ENCODE assay signal across 10 mouse cellular contexts in the genomic region with DNA sequence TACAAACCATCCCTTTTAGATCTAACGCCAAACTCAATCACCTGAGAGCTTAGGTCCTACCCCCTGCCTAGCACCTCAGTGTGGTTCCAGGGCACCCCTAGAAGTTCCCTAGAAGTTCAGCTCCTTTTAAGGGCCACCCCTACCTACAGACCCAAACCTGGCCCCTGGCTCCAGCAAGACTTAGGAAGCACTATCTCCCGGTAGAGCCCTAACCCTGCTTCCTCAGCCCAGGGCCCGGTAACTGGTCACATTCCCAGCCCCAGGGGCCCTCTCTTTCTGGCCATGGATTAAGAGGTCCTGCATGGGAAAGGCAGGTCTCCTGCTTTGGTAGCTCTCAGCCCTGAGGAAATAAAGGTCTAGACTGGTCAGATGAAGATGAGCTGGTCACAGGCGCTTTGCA. TPM values are rescaled to one million over a fixed set of nuclear protein-coding genes. Genes with fewer than 3 reads are reported as not detected.
DNase-seq lines count a peak whose midpoint lies in the region; ATAC-seq and TF ChIP-seq lines count a peak whose summit lies in the region.
"Had no signal": no experiment of that assay in that cellular context is flagged by ENCODE, and none has a peak within 500 bp of the region (broad histone marks: within the 10 kb centered on the region; RNA-seq: fewer than 3 reads in every experiment).

No protein-coding gene starts in this region.

- ATAC-seq in lung, embryonic 15.5 days (ENCODE audit: borderline replicate concordance, extremely low read depth, low FRiP score, low TSS enrichment), result no peak
- no peak for ATAC-seq in forebrain, postnatal 0 days
- ATAC-seq in liver, embryonic 12.5 days, result no peak
- no peak for ATAC-seq in stomach, embryonic 15.5 days (ENCODE audit: insufficient read depth, low FRiP score, low read depth)
- no peak for ATAC-seq in cerebellum, adult (ENCODE audit: insufficient number of reproducible peaks, low FRiP score, low TSS enrichment)

- H3K4me1 ChIP-seq in lung, embryonic 15.5 days, result peaks cover 57% of the 10 kb centered on the region
- H3K4me1 ChIP-seq in forebrain, postnatal 0 days (ENCODE audit: insufficient read depth), result peaks cover 38% of the 10 kb centered on the region
- peaks cover 50% of the 10 kb centered on the region for H3K4me1 ChIP-seq in liver, embryonic 12.5 days
- peaks cover 24% of the 10 kb centered on the region for H3K4me1 ChIP-seq in stomach, embryonic 15.5 days
- H3K4me1 ChIP-seq in cerebellum, adult 2 months (ENCODE audit: control insufficient read depth, insufficient read depth, low read length), result peaks cover 15% of the 10 kb centered on the region

- H3K9me3 ChIP-seq in lung, embryonic 15.5 days, result no peaks in the 10 kb centered on the region
- no peaks in the 10 kb centered on the region for H3K9me3 ChIP-seq in forebrain, postnatal 0 days (ENCODE audit: low read length)
- no peaks in the 10 kb centered on the region for H3K9me3 ChIP-seq in liver, embryonic 12.5 days (replicated peaks)
- no peaks in the 10 kb centered on the region for H3K9me3 ChIP-seq in stomach, embryonic 15.5 days

- DNase-seq in lung, postnatal 14 days, result no peak
- DNase-seq in forebrain, postnatal 0 days, result no peak
- no peak for DNase-seq in layer of hippocampus, adult 9-11 months
- no peak for DNase-seq in cerebellum, adult 2 months

- peaks cover 10% of the 10 kb centered on the region; the same call in 1 of the 2 replicates for H3K36me3 ChIP-seq in lung, embryonic 15.5 days
- H3K36me3 ChIP-seq in forebrain, postnatal 0 days (ENCODE audit: insufficient read depth), result peaks cover 17% of the 10 kb centered on the region
- no peaks in the 10 kb centered on the region for H3K36me3 ChIP-seq in liver, embryonic 12.5 days
- H3K36me3 ChIP-seq in stomach, embryonic 15.5 days, result 0 out of 2 replicates have a peak, but pooled peaks cover 5% of the 10 kb centered on the region

- no peaks in the 10 kb centered on the region for H3K27me3 ChIP-seq in lung, embryonic 15.5 days
- no peaks in the 10 kb centered on the region for H3K27me3 ChIP-seq in forebrain, postnatal 0 days (ENCODE audit: insufficient read depth, low read length)
- peaks cover 37% of the 10 kb centered on the region for H3K27me3 ChIP-seq in liver, embryonic 12.5 days (replicated peaks)
- H3K27me3 ChIP-seq in stomach, embryonic 15.5 days (replicated peaks), result no peaks in the 10 kb centered on the region
- no peaks in the 10 kb centered on the region for H3K27me3 ChIP-seq in cerebellum, adult 2 months (ENCODE audit: control insufficient read depth, insufficient read depth, low read length)

- H3K27ac ChIP-seq in lung, embryonic 15.5 days, result peak overlapping the region; percentile 31; the same call in 1 of the 2 replicates
- peak overlapping the region; percentile 60 for H3K27ac ChIP-seq in forebrain, postnatal 0 days (ENCODE audit: low read depth, low read length)
- H3K27ac ChIP-seq in liver, embryonic 12.5 days, result no peak overlapping the region
- no peak overlapping the region for H3K27ac ChIP-seq in stomach, embryonic 15.5 days
- H3K27ac ChIP-seq in cerebellum, adult 2 months (ENCODE audit: insufficient read depth, low read length), result no peak overlapping the region

- H3K9ac ChIP-seq in lung, embryonic 15.5 days, result peak overlapping the region; percentile 37
- peak overlapping the region; percentile 40 for H3K9ac ChIP-seq in forebrain, postnatal 0 days
- H3K9ac ChIP-seq in liver, embryonic 12.5 days, result 0 out of 2 replicates have a peak overlapping the region, but pooled peaks have one; percentile 2
- H3K9ac ChIP-seq in stomach, embryonic 15.5 days, result 0 out of 2 replicates have a peak overlapping the region, but pooled peaks have one; percentile 13

- H3K4me3 ChIP-seq in lung, embryonic 15.5 days, result peak overlapping the region; percentile 23
- H3K4me3 ChIP-seq in forebrain, postnatal 0 days (ENCODE audit: low read depth, low read length), result peak overlapping the region; percentile 27
- no peak overlapping the region for H3K4me3 ChIP-seq in liver, embryonic 12.5 days
- H3K4me3 ChIP-seq in stomach, embryonic 15.5 days (replicated peaks), result peak overlapping the region; percentile 14
- H3K4me3 ChIP-seq in cerebellum, adult 2 months (replicated peaks; ENCODE audit: insufficient read depth, low read depth, low read length), result no peak overlapping the region

- 19% methylated on average over 4 of the region's 4 CpGs for WGBS in lung, embryonic 15.5 days
- WGBS in forebrain, postnatal 0 days, result 8% methylated on average over 4 of the region's 4 CpGs
- 33% methylated on average over 4 of the region's 4 CpGs for WGBS in liver, embryonic 12.5 days (ENCODE audit: insufficient replicate concordance)
- 28% methylated on average over 4 of the region's 4 CpGs for WGBS in stomach, embryonic 15.5 days
- 41% methylated on average over 4 of the region's 4 CpGs for WGBS in cerebellum, adult 2 months

- peak overlapping the region; percentile 51 for H3K4me2 ChIP-seq in lung, embryonic 15.5 days
- H3K4me2 ChIP-seq in forebrain, postnatal 0 days (ENCODE audit: low read depth), result peak overlapping the region; percentile 80
- H3K4me2 ChIP-seq in liver, embryonic 12.5 days, result peak overlapping the region; percentile 48
- peak overlapping the region; percentile 50 for H3K4me2 ChIP-seq in stomach, embryonic 15.5 days

- TF ChIP-seq CTCF in forebrain, postnatal 0 days (IDR thresholded peaks at IDR 0.05; ENCODE audit: low read depth), result no peak
- TF ChIP-seq CTCF in cerebellum, adult 2 months (IDR thresholded peaks at IDR 0.05; ENCODE audit: borderline replicate concordance, insufficient read depth, low read depth, low read length), result no peak

- no peak for TF ChIP-seq POLR2A in cerebellum, adult 2 months (IDR thresholded peaks at IDR 0.05; ENCODE audit: borderline replicate concordance, insufficient read depth, low read length)

RNA-seq across cellular contexts. Expression of a gene that starts 5.1 kb away (rescaled TPM):
- polyA plus RNA-seq in lung, embryonic 15.5 days (2015; fragmentation: Nextera tagmentation; extraction: Ambion mirVana), result 2.7 and 3.2 TPM in 2 replicates
- 1.7 and 3.2 TPM in 2 replicates for total RNA-seq in forebrain, postnatal 0 days (2014; rRNA removed)
- polyA plus RNA-seq in forebrain, postnatal 0 days (2015; fragmentation: Nextera tagmentation; extraction: Ambion mirVana), result 10.0 and 13.3 TPM in 2 replicates
- polyA plus RNA-seq in liver, embryonic 12.5 days (2016; fragmentation: Nextera tagmentation; extraction: Ambion mirVana), result 0.61 and 1.3 TPM in 2 replicates
- polyA plus RNA-seq in stomach, embryonic 15.5 days (2015; fragmentation: Nextera tagmentation; extraction: Ambion mirVana), result 1.7 and 2.3 TPM in 2 replicates
- polyA plus RNA-seq in cerebellum, adult 2 months (2012; rRNA removed), result 2.3 and 2.8 TPM in 2 replicates
- total RNA-seq: neutrophil, adult 5-6 weeks had no signal

RNA-seq across cellular contexts. Expression of a gene that starts 32.1 kb away (rescaled TPM):
- polyA plus RNA-seq in lung, embryonic 15.5 days (2015; fragmentation: Nextera tagmentation; extraction: Ambion mirVana), result 1.7 TPM in 2 replicates
- 3.5 and 6.0 TPM in 2 replicates for total RNA-seq in forebrain, postnatal 0 days (2014; rRNA removed)
- 2.4 and 3.3 TPM in 2 replicates for polyA plus RNA-seq in forebrain, postnatal 0 days (2015; fragmentation: Nextera tagmentation; extraction: Ambion mirVana)
- 0.28 and 0.58 TPM in 2 replicates for polyA plus RNA-seq in liver, embryonic 12.5 days (2016; fragmentation: Nextera tagmentation; extraction: Ambion mirVana)
- 0.91 and 1.2 TPM in 2 replicates for polyA plus RNA-seq in stomach, embryonic 15.5 days (2015; fragmentation: Nextera tagmentation; extraction: Ambion mirVana)
- polyA plus RNA-seq in cerebellum, adult 2 months (2012; rRNA removed), result 2.7 and 3.2 TPM in 2 replicates

RNA-seq across cellular contexts. Expression of a gene that starts 32.2 kb away (rescaled TPM):
- polyA plus RNA-seq in lung, embryonic 15.5 days (2015; fragmentation: Nextera tagmentation; extraction: Ambion mirVana), result 23.1 and 23.4 TPM in 2 replicates
- total RNA-seq in forebrain, postnatal 0 days (2014; rRNA removed), result 64.2 and 70.1 TPM in 2 replicates
- 36.3 and 48.4 TPM in 2 replicates for polyA plus RNA-seq in forebrain, postnatal 0 days (2015; fragmentation: Nextera tagmentation; extraction: Ambion mirVana)
- polyA plus RNA-seq in liver, embryonic 12.5 days (2016; fragmentation: Nextera tagmentation; extraction: Ambion mirVana), result 8.2 and 9.6 TPM in 2 replicates
- polyA plus RNA-seq in stomach, embryonic 15.5 days (2015; fragmentation: Nextera tagmentation; extraction: Ambion mirVana), result 22.2 and 22.7 TPM in 2 replicates
- 40.4 and 45.1 TPM in 2 replicates for polyA plus RNA-seq in cerebellum, adult 2 months (2012; rRNA removed)

RNA-seq across cellular contexts. Expression of a gene that starts 54.2 kb away (rescaled TPM):
- polyA plus RNA-seq in lung, embryonic 15.5 days (2015; fragmentation: Nextera tagmentation; extraction: Ambion mirVana), result 0.16 and 0.36 TPM in 2 replicates
- 0.08 and 0.24 TPM in 2 replicates for total RNA-seq in forebrain, postnatal 0 days (2014; rRNA removed)
- 0.09 and 0.23 TPM in 2 replicates for polyA plus RNA-seq in forebrain, postnatal 0 days (2015; fragmentation: Nextera tagmentation; extraction: Ambion mirVana)
- polyA plus RNA-seq in liver, embryonic 12.5 days (2016; fragmentation: Nextera tagmentation; extraction: Ambion mirVana), result 0.08 and 0.13 TPM in 2 replicates
- 0.36 and 0.39 TPM in 2 replicates for polyA plus RNA-seq in stomach, embryonic 15.5 days (2015; fragmentation: Nextera tagmentation; extraction: Ambion mirVana)
- 0.14 and 0.20 TPM in 2 replicates for polyA plus RNA-seq in cerebellum, adult 2 months (2012; rRNA removed)
- total RNA-seq: left cerebral cortex, postnatal 36 days had no signal

RNA-seq across cellular contexts. Expression of a gene that starts 56.9 kb away (rescaled TPM):
- polyA plus RNA-seq in lung, embryonic 15.5 days (2015; fragmentation: Nextera tagmentation; extraction: Ambion mirVana), result 13.6 and 14.2 TPM in 2 replicates
- total RNA-seq in forebrain, postnatal 0 days (2014; rRNA removed), result 36.5 and 47.7 TPM in 2 replicates
- polyA plus RNA-seq in forebrain, postnatal 0 days (2015; fragmentation: Nextera tagmentation; extraction: Ambion mirVana), result 15.1 and 15.5 TPM in 2 replicates
- polyA plus RNA-seq in liver, embryonic 12.5 days (2016; fragmentation: Nextera tagmentation; extraction: Ambion mirVana), result 3.6 and 5.0 TPM in 2 replicates
- polyA plus RNA-seq in stomach, embryonic 15.5 days (2015; fragmentation: Nextera tagmentation; extraction: Ambion mirVana), result 8.9 and 9.7 TPM in 2 replicates
- 14.0 TPM in 2 replicates for polyA plus RNA-seq in cerebellum, adult 2 months (2012; rRNA removed)

Comparison
In these comparisons a context has a peak if more than half of its experiments do, and no peak if none do; other contexts are left out.
1. H3K27ac ChIP-seq: peak in lung, embryonic 15.5 days (single experiment) and forebrain, postnatal 0 days (single experiment); none in liver, embryonic 12.5 days (single experiment), stomach, embryonic 15.5 days (single experiment) and cerebellum, adult 2 months (single experiment).
2. H3K4me3 ChIP-seq: peak in lung, embryonic 15.5 days (single experiment), forebrain, postnatal 0 days (single experiment) and stomach, embryonic 15.5 days (single experiment); none in liver, embryonic 12.5 days (single experiment) and cerebellum, adult 2 months (single experiment).
3. Peak in every context shown above with its lines, with median percentiles within 50 percentile points of each other: H3K4me2 ChIP-seq and H3K9ac ChIP-seq.